Mouse (Mus musculus) kidney, postnatal 0 days (tissue): Measurements from ENCODE around the gene Tctn1. TPM values are rescaled to one million over a fixed set of nuclear protein-coding genes. Genes with fewer than 3 reads are reported as not detected.

ENCODE experiments used
- ATAC-seq: fragments of 200-750 bp; cut with Nextera tagmentation; replicated peaks from 2 replicates; pipeline ENCODE4 v1.8.0; 2017; ENCODE audit warnings: low read depth, moderate number of reproducible peaks, moderate TSS enrichment, moderate library complexity; ENCODE audit not compliant: low FRiP score
- DNase-seq: peaks from one replicate; pipeline ENCODE4 v3.0.0-alpha.2; 2016; ENCODE audit warnings: low spot score
- H3K27ac ChIP-seq: fragments of 300-500 bp; sonication (generic); 2 replicates; pipeline ENCODE4 v1.5.1; 2014; ENCODE audit warnings: mild to moderate bottlenecking
- H3K27me3 ChIP-seq: fragments of 300-500 bp; sonication (generic); 2 replicates; pipeline ENCODE4 v1.6.1; 2014; ENCODE audit warnings: low read length, mixed read lengths; ENCODE audit not compliant: insufficient read depth
- H3K36me3 ChIP-seq: fragments of 300-500 bp; sonication (generic); 2 replicates; pipeline ENCODE4 v1.6.1; 2014; ENCODE audit warnings: low read length, mixed read lengths; ENCODE audit not compliant: insufficient read depth
- H3K4me1 ChIP-seq: fragments of 300-500 bp; sonication (generic); replicated peaks from 2 replicates; pipeline ENCODE4 v1.6.1; 2014; ENCODE audit warnings: antibody characterized with exemption, low read length, mixed read lengths; ENCODE audit not compliant: insufficient read depth
- H3K4me2 ChIP-seq: fragments of 300-500 bp; sonication (generic); 2 replicates; pipeline ENCODE4 v1.6.1; 2014; ENCODE audit warnings: mild to moderate bottlenecking, low read length, moderate library complexity, mixed read lengths
- H3K4me3 ChIP-seq: fragments of 300-500 bp; sonication (generic); replicated peaks from 2 replicates; pipeline ENCODE4 v1.5.1; 2014; ENCODE audit warnings: low read depth, low read length
- H3K9ac ChIP-seq: fragments of 300-500 bp; sonication (generic); 2 replicates; pipeline ENCODE4 v1.6.1; 2014; ENCODE audit warnings: low read depth, low read length
- H3K9me3 ChIP-seq: fragments of 300-500 bp; sonication (generic); replicated peaks from 2 replicates; pipeline ENCODE4 v1.6.1; 2016; ENCODE audit warnings: low read length, inconsistent platforms, mixed read lengths
- CTCF ChIP-seq: IDR thresholded peaks from 2 replicates; pipeline ENCODE4 v1.5.1; 2016; ENCODE audit warnings: antibody characterized with exemption, low read depth, mild to moderate bottlenecking, moderate library complexity
- WGBS: fragments of 180-500 bp; shearing (Covaris S2); extraction: QIAGEN DNeasy Blood & Tissue Kit; methylation state at CpG from one replicate; pipeline ENCODE4 v1.1.7; 2014; 5-methylcytosine and 5-hydroxymethylcytosine counted together
- polyA plus RNA-seq: library from polyadenylated mRNA; unstranded; fragments of >200 nt; fragmentation: Nextera tagmentation; extraction: Ambion mirVana; gene quantifications from 2 replicates; pipeline ENCODE4 v1.2.1, GENCODE M21; 2015

Gene Tctn1
- polyA plus RNA-seq, 1 experiment from 2014 or later: 5.2 TPM

DNA sequence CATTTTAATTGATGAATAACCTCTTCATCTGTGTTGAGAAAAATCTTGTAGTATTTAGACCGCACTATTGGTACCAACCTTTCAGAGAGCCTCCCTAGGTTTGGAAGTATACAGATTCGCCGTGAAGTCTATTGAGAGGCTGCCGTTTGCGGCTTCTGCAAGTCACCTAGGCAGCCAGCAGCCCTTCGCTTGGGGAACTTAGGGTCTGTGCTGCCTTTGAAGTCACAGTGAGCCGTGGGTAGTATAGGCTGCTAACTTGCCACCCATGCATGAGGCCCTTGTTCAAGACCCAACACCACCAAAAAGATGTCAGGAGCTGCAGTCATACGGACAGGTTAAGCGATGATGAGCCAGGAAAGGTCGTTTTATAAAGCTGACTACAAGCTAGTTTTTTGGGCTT, 21.9 kb upstream of the Tctn1 start:
- H3K4me2 ChIP-seq: peak overlapping the region; percentile 87; the same call in 1 of the 2 replicates
- peaks cover 6% of the 10 kb centered on the region; the same call in 1 of the 2 replicates for H3K4me1 ChIP-seq
- no peaks in the 10 kb centered on the region for H3K9me3 ChIP-seq
- ATAC-seq: no peak
- DNase-seq: no peak
- no peaks in the 10 kb centered on the region for H3K36me3 ChIP-seq
- whole genome bisulfite sequencing: 90% methylated on average over 10 of the region's 10 CpGs
- no peak overlapping the region for H3K4me3 ChIP-seq
- no peak for TF ChIP-seq CTCF
- H3K27me3 ChIP-seq: no peaks in the 10 kb centered on the region
- H3K27ac ChIP-seq: no peak overlapping the region
- H3K9ac ChIP-seq: no peak overlapping the region; the same call in 1 of the 2 replicates

DNA sequence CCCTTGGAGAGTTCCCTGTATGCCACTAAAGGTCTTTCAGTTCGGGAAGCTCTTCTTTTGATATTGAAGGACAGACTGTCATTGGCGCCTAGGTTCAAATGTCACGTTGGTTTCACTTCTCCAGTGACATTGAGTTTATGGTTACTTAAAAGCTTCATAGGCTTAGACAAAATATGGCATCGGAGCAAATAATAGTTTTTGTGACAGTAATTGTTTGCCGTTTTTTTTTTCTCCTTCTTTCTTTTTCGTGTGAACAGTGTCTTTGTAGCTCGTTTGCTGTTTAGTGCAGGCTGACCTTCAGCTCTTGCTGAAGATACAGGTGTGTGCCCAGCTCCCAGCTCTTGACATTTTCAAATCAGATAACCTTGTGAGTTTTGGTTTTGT, 21.5 kb upstream of the Tctn1 start:
- TF ChIP-seq CTCF: no peak
- Histone ChIP-seq H3K9ac (peak overlapping the region; percentile 94), H3K4me2 (peak overlapping the region; percentile 87), H3K4me1 (peaks cover 6% of the 10 kb centered on the region; the same call in 1 of the 2 replicates), H3K4me3 (peak overlapping the region; percentile 98), H3K36me3 (no peaks in the 10 kb centered on the region), H3K9me3 (no peaks in the 10 kb centered on the region), H3K27ac (no peak overlapping the region), H3K27me3 (no peaks in the 10 kb centered on the region)
- DNase-seq (no peak), ATAC-seq (no peak)
- WGBS: 50% methylated on average over 7 of the region's 7 CpGs

DNA sequence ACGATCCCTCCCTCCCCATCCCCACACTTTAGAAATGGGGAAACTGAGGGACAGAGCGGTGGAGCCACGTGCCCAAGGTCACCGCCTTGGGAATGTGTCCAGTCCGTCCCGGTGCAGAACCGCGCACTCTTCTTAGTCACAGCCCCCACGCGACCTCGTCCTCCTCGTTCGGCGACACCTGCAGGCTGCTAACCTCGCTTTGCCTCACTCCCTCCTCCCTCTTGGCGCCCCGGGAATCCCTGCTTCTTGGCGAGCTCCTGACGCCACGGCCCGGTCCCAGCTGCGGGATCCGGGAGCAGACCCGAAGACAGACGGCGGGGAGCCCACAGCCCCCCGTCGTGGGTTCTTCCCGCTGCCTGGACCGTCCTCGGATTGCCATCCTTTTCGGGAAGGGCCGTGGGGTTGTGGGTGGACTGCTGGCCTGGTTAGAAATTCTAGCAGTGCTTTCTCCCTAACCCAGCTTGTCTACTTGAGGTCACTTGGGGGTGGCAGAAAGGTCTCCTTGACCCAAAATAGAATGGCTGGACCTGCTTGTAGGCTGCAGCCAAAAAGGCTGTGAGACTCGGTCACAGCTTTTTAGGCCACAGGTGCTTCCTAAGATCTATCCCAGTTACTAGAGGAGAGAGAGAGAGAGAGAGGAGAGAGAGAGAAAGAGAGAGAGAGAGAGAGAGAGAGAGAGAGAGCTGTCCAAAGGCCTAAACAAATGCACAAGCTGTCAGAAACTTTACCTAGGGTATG, 20.9 kb upstream of the Tctn1 start:
- peak; percentile 19; the same call in 1 of the 2 replicates for TF ChIP-seq CTCF
- Histone ChIP-seq H3K36me3 (no peaks in the 10 kb centered on the region), H3K4me3 (peak overlapping the region; percentile 98), H3K4me1 (peaks cover 12% of the 10 kb centered on the region; the same call in 1 of the 2 replicates), H3K9ac (peak overlapping the region; percentile 94), H3K4me2 (peak overlapping the region; percentile 87), H3K27me3 (no peaks in the 10 kb centered on the region), H3K27ac (peak overlapping the region; percentile 92; the same call in 1 of the 2 replicates), H3K9me3 (no peaks in the 10 kb centered on the region)
- WGBS: 2% methylated on average over 33 of the region's 34 CpGs
- DNase-seq: peak; percentile 64
- peak; percentile 25; the same call in 1 of the 2 replicates for ATAC-seq

DNA sequence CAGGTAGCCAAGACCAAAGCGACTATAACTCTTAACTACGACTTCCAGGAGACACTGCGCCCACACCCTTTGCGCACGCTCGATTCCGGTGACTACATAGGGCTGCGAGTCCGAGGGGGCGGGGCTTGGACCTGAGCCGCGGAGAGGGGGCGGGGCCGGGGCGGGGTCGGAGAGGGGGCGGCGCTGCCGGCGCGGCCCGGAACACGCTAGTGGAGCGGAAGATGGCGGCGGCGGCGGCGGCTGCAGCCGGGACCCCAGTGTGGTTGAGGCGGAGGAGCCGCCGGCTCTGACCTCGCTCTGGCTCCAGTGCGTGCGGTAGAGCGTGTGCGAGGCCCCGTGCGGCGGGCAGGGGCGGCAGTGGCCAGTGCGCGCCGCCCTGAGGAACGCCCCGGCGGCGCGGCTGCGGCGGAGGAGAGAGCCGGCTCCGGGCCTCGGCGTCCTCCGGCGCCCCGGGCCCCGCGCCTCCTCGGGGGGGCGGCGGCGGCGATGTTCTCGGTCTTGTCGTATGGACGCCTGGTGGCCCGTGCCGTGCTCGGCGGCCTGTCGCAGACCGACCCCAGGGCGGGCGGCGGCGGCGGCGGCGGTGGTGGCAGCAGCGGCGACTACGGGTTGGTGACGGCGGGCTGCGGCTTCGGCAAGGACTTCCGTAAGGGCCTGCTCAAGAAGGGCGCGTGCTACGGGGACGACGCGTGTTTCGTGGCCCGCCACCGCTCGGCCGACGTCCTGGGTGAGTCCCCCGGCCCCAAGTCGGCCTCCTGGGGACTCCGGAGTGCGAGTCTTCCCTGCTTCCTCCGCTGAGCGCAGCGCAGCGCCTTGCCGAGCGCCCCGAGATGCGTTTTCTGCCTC, 20.1 kb upstream of the Tctn1 start, which contains the start of gene Pptc7:
Pptc7 (plus strand) TSS at position 183 of the 846 bp plus-strand sequence.
- DNase-seq (peak; percentile 96), ATAC-seq (peak; percentile 91)
- no peaks in the 10 kb centered on the region for H3K36me3 ChIP-seq
- whole genome bisulfite sequencing: under 1% methylated on average over 98 of the region's 114 CpGs
- H3K27me3 ChIP-seq: no peaks in the 10 kb centered on the region
- H3K9ac ChIP-seq: peak within 1 kb of the TSS; percentile 94
- H3K27ac ChIP-seq: peak within 1 kb of the TSS; percentile 92
- H3K4me3 ChIP-seq: peak within 1 kb of the TSS; percentile 98
- H3K4me2 ChIP-seq: peak within 1 kb of the TSS; percentile 87
- H3K4me1 ChIP-seq: peaks cover 12% of the 10 kb centered on the region; the same call in 1 of the 2 replicates
- no peak for TF ChIP-seq CTCF
- H3K9me3 ChIP-seq: no peaks in the 10 kb centered on the region

DNA sequence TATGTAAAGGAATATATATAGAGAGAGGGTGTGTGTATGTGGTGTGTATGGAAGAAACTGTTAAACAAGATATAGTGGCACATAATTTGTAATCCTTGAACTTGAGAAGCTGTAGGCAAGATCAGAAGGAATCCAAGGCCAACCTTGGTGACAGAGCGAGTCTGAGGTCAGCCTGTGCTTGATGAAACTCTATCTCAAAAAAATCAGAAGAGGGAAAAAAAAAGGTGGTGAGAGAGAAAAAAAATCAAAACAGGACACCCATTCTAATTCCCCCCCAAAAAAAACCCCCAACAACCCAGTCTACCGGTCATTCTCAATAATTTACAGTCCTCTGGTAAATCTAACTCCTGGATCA, 19.5 kb upstream of the Tctn1 start:
- peak overlapping the region; percentile 87; the same call in 1 of the 2 replicates for H3K4me2 ChIP-seq
- H3K27me3 ChIP-seq: no peaks in the 10 kb centered on the region
- H3K4me1 ChIP-seq: peaks cover 12% of the 10 kb centered on the region; the same call in 1 of the 2 replicates
- DNase-seq: no peak
- no peak for ATAC-seq
- WGBS: 13% methylated on average over 2 of the region's 2 CpGs
- peak overlapping the region; percentile 98 for H3K4me3 ChIP-seq
- no peak for TF ChIP-seq CTCF
- no peak overlapping the region for H3K9ac ChIP-seq
- H3K36me3 ChIP-seq: no peaks in the 10 kb centered on the region
- H3K9me3 ChIP-seq: no peaks in the 10 kb centered on the region
- H3K27ac ChIP-seq: no peak overlapping the region

DNA sequence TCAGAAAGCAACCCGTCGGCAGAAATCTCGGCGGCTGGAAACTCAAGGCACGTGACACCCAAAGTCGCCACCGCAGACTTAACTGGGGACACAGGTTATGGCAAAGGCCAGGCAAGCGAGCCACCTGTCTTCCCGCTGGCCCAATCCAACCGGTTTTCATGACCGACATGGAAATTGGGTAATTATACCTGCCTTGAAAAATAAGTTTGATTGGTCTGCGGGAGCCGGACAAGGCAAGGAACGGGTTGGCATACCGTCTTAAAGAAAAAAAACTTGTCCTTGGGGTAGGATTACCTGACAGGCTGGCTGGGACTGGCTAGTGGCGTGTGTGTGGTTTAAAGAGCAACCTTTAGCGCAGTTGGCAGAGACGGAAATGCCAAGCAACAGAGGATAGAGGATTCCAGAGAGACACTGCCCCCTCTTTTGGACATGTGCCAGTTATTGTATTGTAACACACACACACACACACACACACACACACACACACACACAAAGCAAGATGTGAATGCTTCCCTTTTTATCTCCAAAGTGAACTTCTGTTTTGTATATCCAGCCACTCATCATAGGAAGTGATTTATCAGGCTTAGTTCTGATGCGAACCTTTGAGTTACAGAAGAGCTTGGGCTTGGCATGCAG, 16.7 kb upstream of the Tctn1 start:
- Histone ChIP-seq H3K9ac (peak overlapping the region; percentile 36; the same call in 1 of the 2 replicates), H3K27ac (peak overlapping the region; percentile 63), H3K4me1 (peaks cover 12% of the 10 kb centered on the region; the same call in 1 of the 2 replicates), H3K4me2 (peak overlapping the region; percentile 38), H3K27me3 (no peaks in the 10 kb centered on the region), H3K36me3 (no peaks in the 10 kb centered on the region), H3K4me3 (no peak overlapping the region), H3K9me3 (no peaks in the 10 kb centered on the region)
- DNase-seq (peak; percentile 30), ATAC-seq (no peak)
- TF ChIP-seq CTCF: no peak
- 22% methylated on average over 19 of the region's 19 CpGs for WGBS
